Mouse (Mus musculus) midbrain, postnatal 0 days (tissue): ENCODE data around the gene Gpr157. TPM values are rescaled to one million over a fixed set of nuclear protein-coding genes. Genes with fewer than 3 reads are reported as not detected.

Experiments
- ATAC-seq: fragments of 200-750 bp; cut with Nextera tagmentation; 2 replicates; pipeline ENCODE4 v1.8.0; 2017; ENCODE audit warnings: moderate number of reproducible peaks, mild to moderate bottlenecking, moderate TSS enrichment, moderate library complexity; ENCODE audit not compliant: low FRiP score
- DNase-seq: peaks from one replicate; pipeline ENCODE4 v3.0.0-alpha.2; 2015; ENCODE audit warnings: low spot score
- H3K27ac ChIP-seq: fragments of 300-500 bp; sonication (generic); 2 replicates; pipeline ENCODE4 v1.5.1; 2014; ENCODE audit warnings: low read depth, mild to moderate bottlenecking, low read length, mixed read lengths
- H3K27me3 ChIP-seq: fragments of 300-500 bp; sonication (generic); 2 replicates; pipeline ENCODE4 v1.6.1; 2014; ENCODE audit warnings: low read length, control low read depth, mixed read lengths; ENCODE audit not compliant: insufficient read depth
- H3K36me3 ChIP-seq: fragments of 300-500 bp; sonication (generic); 2 replicates; pipeline ENCODE4 v1.6.1; 2014; ENCODE audit warnings: low read length, control low read depth, mixed read lengths; ENCODE audit not compliant: insufficient read depth
- H3K4me1 ChIP-seq: fragments of 300-500 bp; sonication (generic); 2 replicates; pipeline ENCODE4 v1.6.1; 2014; ENCODE audit warnings: mild to moderate bottlenecking, control low read depth, antibody characterized with exemption, low read length, mixed read lengths; ENCODE audit not compliant: insufficient read depth
- H3K4me2 ChIP-seq: fragments of 300-500 bp; sonication (generic); 2 replicates; pipeline ENCODE4 v1.6.1; 2014; ENCODE audit warnings: low read depth, mild to moderate bottlenecking, low read length, mixed read lengths; ENCODE audit not compliant: poor library complexity, severe bottlenecking
- H3K4me3 ChIP-seq: fragments of 300-500 bp; sonication (generic); 2 replicates; pipeline ENCODE4 v1.5.1; 2014; ENCODE audit warnings: low read depth, mild to moderate bottlenecking, low read length, moderate library complexity
- H3K9ac ChIP-seq: fragments of 300-500 bp; sonication (generic); replicated peaks from 2 replicates; pipeline ENCODE4 v1.6.1; 2014; ENCODE audit warnings: mild to moderate bottlenecking, low read length, moderate library complexity, mixed read lengths; ENCODE audit not compliant: poor library complexity, severe bottlenecking
- H3K9me3 ChIP-seq: fragments of 300-500 bp; sonication (generic); 2 replicates; pipeline ENCODE4 v1.6.1; 2016; ENCODE audit warnings: low read length, control low read depth
- CTCF ChIP-seq: IDR thresholded peaks from 2 replicates; pipeline ENCODE4 v1.5.1; 2016; ENCODE audit warnings: antibody characterized with exemption, mild to moderate bottlenecking
- WGBS: fragments of 180-500 bp; shearing (Covaris S2); extraction: QIAGEN DNeasy Blood & Tissue Kit; methylation state at CpG from one replicate; pipeline ENCODE4 v1.1.7; 2014; 5-methylcytosine and 5-hydroxymethylcytosine counted together
- polyA plus RNA-seq: library from polyadenylated mRNA; unstranded; fragments of >200 nt; fragmentation: Nextera tagmentation; extraction: Ambion mirVana; gene quantifications from 2 replicates; pipeline ENCODE4 v1.2.1, GENCODE M21; 2015
- total RNA-seq: library from RNA; depleted of rRNA; stranded (reverse); fragments of >200 nt; gene quantifications from 2 replicates; pipeline ENCODE4 v1.2.3, GENCODE M21; 2014

Gene Gpr157
- total and polyA plus RNA-seq, 2 experiments from 2014 or later = 0.47 to 4.4 TPM

GRCm38 (mm10) chr4:150126373-150126772 is 39.2 kb downstream of the Gpr157 start:
- Histone ChIP-seq H3K9ac (no peak overlapping the region), H3K27ac (no peak overlapping the region), H3K4me1 (no peaks in the 10 kb centered on the region), H3K9me3 (no peaks in the 10 kb centered on the region), H3K36me3 (no peaks in the 10 kb centered on the region), H3K4me2 (no peak overlapping the region), H3K4me3 (no peak overlapping the region), H3K27me3 (no peaks in the 10 kb centered on the region)
- no peak for TF ChIP-seq CTCF
- ATAC-seq (no peak), DNase-seq (no peak)
- 88% methylated on average over 5 of the region's 5 CpGs for WGBS

- Histone ChIP-seq H3K9me3 (no peaks in the 10 kb centered on the region), H3K4me1 (no peaks in the 10 kb centered on the region), H3K36me3 (no peaks in the 10 kb centered on the region), H3K4me3 (no peak overlapping the region), H3K9ac (no peak overlapping the region), H3K4me2 (no peak overlapping the region), H3K27ac (no peak overlapping the region), H3K27me3 (no peaks in the 10 kb centered on the region)
- TF ChIP-seq CTCF = no peak
- 92% methylated on average over 7 of the region's 7 CpGs for WGBS
- ATAC-seq (no peak), DNase-seq (no peak)
These were observed 40.7 kb downstream of the Gpr157 start for GRCm38 (mm10) chr4:150127894-150128293.

- Histone ChIP-seq H3K4me2 (no peak overlapping the region), H3K27ac (no peak overlapping the region), H3K9ac (no peak overlapping the region), H3K4me3 (no peak overlapping the region), H3K4me1 (no peaks in the 10 kb centered on the region), H3K9me3 (no peaks in the 10 kb centered on the region), H3K27me3 (no peaks in the 10 kb centered on the region), H3K36me3 (no peaks in the 10 kb centered on the region)
- WGBS = 70% methylated on average over 8 of the region's 8 CpGs
- TF ChIP-seq CTCF = no peak
- ATAC-seq (no peak), DNase-seq (no peak)
These were observed 41.4 kb downstream of the Gpr157 start for GRCm38 (mm10) chr4:150128571-150128970.

- no peak overlapping the region for H3K27ac ChIP-seq
- no peak overlapping the region for H3K4me3 ChIP-seq
- no peaks in the 10 kb centered on the region for H3K9me3 ChIP-seq
- DNase-seq = no peak
- ATAC-seq = no peak
- no peaks in the 10 kb centered on the region for H3K4me1 ChIP-seq
- H3K9ac ChIP-seq = no peak overlapping the region
- WGBS = 59% methylated on average over 2 of the region's 2 CpGs
- TF ChIP-seq CTCF = no peak
- no peaks in the 10 kb centered on the region for H3K27me3 ChIP-seq
- no peaks in the 10 kb centered on the region for H3K36me3 ChIP-seq
- no peak overlapping the region for H3K4me2 ChIP-seq
These were observed 43.5 kb downstream of the Gpr157 start for GRCm38 (mm10) chr4:150130661-150131060.

GRCm38 (mm10) chr4:150132692-150133271 is 45.6 kb downstream of the Gpr157 start:
- Histone ChIP-seq H3K9me3 (no peaks in the 10 kb centered on the region), H3K4me2 (peak overlapping the region; percentile 22; the same call in 1 of the 2 replicates), H3K9ac (no peak overlapping the region), H3K4me1 (no peaks in the 10 kb centered on the region), H3K4me3 (no peak overlapping the region), H3K27me3 (no peaks in the 10 kb centered on the region), H3K27ac (no peak overlapping the region), H3K36me3 (no peaks in the 10 kb centered on the region)
- no peak for DNase-seq
- WGBS = 25% methylated on average over 24 of the region's 24 CpGs
- ATAC-seq = no peak
- no peak for TF ChIP-seq CTCF

GRCm38 (mm10) chr4:150135254-150135653 is 48.1 kb downstream of the Gpr157 start:
- TF ChIP-seq CTCF = no peak
- Histone ChIP-seq H3K9me3 (no peaks in the 10 kb centered on the region), H3K27ac (no peak overlapping the region), H3K27me3 (no peaks in the 10 kb centered on the region), H3K36me3 (no peaks in the 10 kb centered on the region), H3K9ac (no peak overlapping the region), H3K4me3 (no peak overlapping the region), H3K4me1 (peaks cover 3% of the 10 kb centered on the region; the same call in 1 of the 2 replicates), H3K4me2 (no peak overlapping the region)
- 90% methylated on average over 7 of the region's 7 CpGs for WGBS
- no peak for DNase-seq
- ATAC-seq = no peak
